Mouse (Mus musculus) erythroid progenitor cell, adult 5-6 weeks (primary cell): ENCODE data around the gene Fam3c. TPM values are rescaled to one million over a fixed set of nuclear protein-coding genes. Genes with fewer than 3 reads are reported as not detected.

Experiments
- total RNA-seq, 2 experiments: library from RNA; stranded (forward) in 1 of 2; stranded (reverse) in 1 of 2; fragments of 150-400 nt in 1 of 2; fragments of 186-747, 209-891 nt in 1 of 2; gene quantifications; 2 replicates each; pipeline versions ENCODE4 v1.2.3 to v1.2.4; 2015 to 2017; ENCODE audit warnings: low replicate concordance in 2 of 2

Gene Fam3c
- total RNA-seq, 2 experiments from 2014 or later, result 10.1 to 13.1 TPM

Other genes with a start within 250 kb of the Fam3c start
- gene Wnt16, start 68.0 kb downstream of the Fam3c start, total RNA-seq (2015; ENCODE audit: low replicate concordance), result not detected in 2 replicates
- gene Wnt16, start 68.0 kb downstream of the Fam3c start, total RNA-seq (2017; ENCODE audit: low replicate concordance), result not detected in 2 replicates